Mouse (Mus musculus): ENCODE measurements around the gene Amy2a4. TPM values are rescaled to one million over a fixed set of nuclear protein-coding genes. Genes with fewer than 3 reads are reported as not detected.

The Amy2a4 gene
- not detected for total RNA-seq (2023)

DNA sequence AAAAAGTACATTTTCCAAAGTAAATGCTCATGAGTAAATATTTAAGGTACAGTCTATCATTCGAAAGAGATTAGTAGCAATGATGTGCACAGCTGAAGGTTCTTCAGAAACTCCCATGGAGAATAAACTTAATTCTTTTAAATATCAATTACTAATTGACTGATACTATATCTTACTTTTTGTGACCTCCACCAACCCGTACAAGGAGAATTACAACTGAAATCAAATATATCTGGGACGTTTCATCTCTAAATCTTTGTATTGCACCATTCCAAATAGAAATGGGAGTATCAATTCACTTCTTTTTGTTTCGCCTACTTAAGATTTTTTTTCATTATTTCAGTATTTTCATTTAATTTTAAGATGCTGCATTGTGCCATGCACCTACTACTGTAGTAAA lies at the start of gene Amy2a4:
Gene Amy2a4 (minus strand): TSS at position 101 of the 400 bp plus-strand sequence.

DNA sequence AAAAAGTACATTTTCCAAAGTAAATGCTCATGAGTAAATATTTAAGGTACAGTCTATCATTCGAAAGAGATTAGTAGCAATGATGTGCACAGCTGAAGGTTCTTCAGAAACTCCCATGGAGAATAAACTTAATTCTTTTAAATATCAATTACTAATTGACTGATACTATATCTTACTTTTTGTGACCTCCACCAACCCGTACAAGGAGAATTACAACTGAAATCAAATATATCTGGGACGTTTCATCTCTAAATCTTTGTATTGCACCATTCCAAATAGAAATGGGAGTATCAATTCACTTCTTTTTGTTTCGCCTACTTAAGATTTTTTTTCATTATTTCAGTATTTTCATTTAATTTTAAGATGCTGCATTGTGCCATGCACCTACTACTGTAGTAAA lies 32.7 kb upstream of the Amy2a4 start, which contains the start of gene Amy2a3:
Gene Amy2a3 (minus strand): TSS at position 101 of the 400 bp plus-strand sequence.

DNA sequence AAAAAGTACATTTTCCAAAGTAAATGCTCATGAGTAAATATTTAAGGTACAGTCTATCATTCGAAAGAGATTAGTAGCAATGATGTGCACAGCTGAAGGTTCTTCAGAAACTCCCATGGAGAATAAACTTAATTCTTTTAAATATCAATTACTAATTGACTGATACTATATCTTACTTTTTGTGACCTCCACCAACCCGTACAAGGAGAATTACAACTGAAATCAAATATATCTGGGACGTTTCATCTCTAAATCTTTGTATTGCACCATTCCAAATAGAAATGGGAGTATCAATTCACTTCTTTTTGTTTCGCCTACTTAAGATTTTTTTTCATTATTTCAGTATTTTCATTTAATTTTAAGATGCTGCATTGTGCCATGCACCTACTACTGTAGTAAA lies 32.5 kb downstream of the Amy2a4 start, which contains the start of gene Amy2a5:
Gene Amy2a5 (minus strand): TSS at position 101 of the 400 bp plus-strand sequence.

Other genes starting within 250 kb of the Amy2a4 start
- gene Amy2a5, start 32.6 kb downstream of the Amy2a4 start, total RNA-seq (2023): not detected
- gene Amy2a3, start 32.6 kb upstream of the Amy2a4 start, total RNA-seq (2023): not detected
- gene Amy2a2, start 65.2 kb upstream of the Amy2a4 start, total RNA-seq (2023): not detected
- not detected for gene Amy2a1, start 241.0 kb upstream of the Amy2a4 start, total RNA-seq (2023)